Mouse (Mus musculus) ES-Bruce4 (cell line): ENCODE data around the gene Neil1. TPM values are rescaled to one million over a fixed set of nuclear protein-coding genes. Genes with fewer than 3 reads are reported as not detected.

Source experiments
- H3K27ac ChIP-seq: 2 replicates; pipeline ENCODE4 v1.5.1; 2012; ENCODE audit warnings: low read length, inconsistent platforms; ENCODE audit not compliant: insufficient read depth
- H3K27me3 ChIP-seq: 2 replicates; pipeline ENCODE4 v1.6.1; 2012; ENCODE audit warnings: mild to moderate bottlenecking, low read length, inconsistent platforms; ENCODE audit not compliant: control insufficient read depth, poor library complexity, insufficient read depth, severe bottlenecking
- H3K36me3 ChIP-seq: 2 replicates; pipeline ENCODE4 v1.6.1; 2012; ENCODE audit warnings: inconsistent platforms, mild to moderate bottlenecking, low read length, moderate library complexity; ENCODE audit not compliant: control insufficient read depth, poor library complexity, insufficient read depth, severe bottlenecking
- H3K4me1 ChIP-seq: one replicate; pipeline ENCODE4 v1.8.1; 2011; ENCODE audit warnings: low read length; ENCODE audit not compliant: control insufficient read depth, insufficient read depth
- H3K4me3 ChIP-seq: 2 replicates; pipeline ENCODE4 v1.5.1; 2011; ENCODE audit warnings: low read depth, mild to moderate bottlenecking, low read length
- H3K9ac ChIP-seq: 2 replicates; pipeline ENCODE4 v1.6.1; 2012; ENCODE audit warnings: low read depth, mild to moderate bottlenecking, inconsistent platforms; ENCODE audit not compliant: poor library complexity, severe bottlenecking
- H3K9me3 ChIP-seq: replicated peaks from 2 replicates; pipeline ENCODE4 v1.6.1; 2012; ENCODE audit warnings: mild to moderate bottlenecking, low read length, inconsistent platforms; ENCODE audit not compliant: control insufficient read depth, poor library complexity, insufficient read depth, severe bottlenecking
- CTCF ChIP-seq: IDR thresholded peaks from one replicate; pipeline ENCODE4 v1.8.1; 2011; ENCODE audit warnings: low read depth, low read length
- EP300 ChIP-seq: IDR thresholded peaks from 2 replicates; pipeline ENCODE4 v1.6.1; 2011; ENCODE audit warnings: low read depth, low read length; ENCODE audit not compliant: insufficient read depth
- POLR2A ChIP-seq: IDR thresholded peaks from one replicate; pipeline ENCODE4 v1.8.1; 2011; ENCODE audit warnings: low read length; ENCODE audit not compliant: insufficient read depth
- polyA plus RNA-seq: library from polyadenylated mRNA; stranded (reverse); fragments of >200 nt; gene quantifications from 2 replicates; pipeline ENCODE4 v1.2.4, GENCODE M21; 2011; ENCODE audit warnings: low read depth; ENCODE audit not compliant: missing spikeins, insufficient read depth, insufficient read length

Gene Neil1
- polyA plus RNA-seq, 1 experiment: 7.9 TPM

GRCm38 (mm10) chr9:57137246-57137645 lies 10.9 kb downstream of the Neil1 start:
- H3K4me1 ChIP-seq: no peaks in the 10 kb centered on the region
- no peak overlapping the region for H3K9ac ChIP-seq
- H3K36me3 ChIP-seq: peaks cover 8% of the 10 kb centered on the region
- TF ChIP-seq POLR2A (no peak), EP300 (no peak), CTCF (no peak)
- no peak overlapping the region for H3K4me3 ChIP-seq
- no peaks in the 10 kb centered on the region for H3K9me3 ChIP-seq
- no peak overlapping the region for H3K27ac ChIP-seq
- no peaks in the 10 kb centered on the region for H3K27me3 ChIP-seq

DNA sequence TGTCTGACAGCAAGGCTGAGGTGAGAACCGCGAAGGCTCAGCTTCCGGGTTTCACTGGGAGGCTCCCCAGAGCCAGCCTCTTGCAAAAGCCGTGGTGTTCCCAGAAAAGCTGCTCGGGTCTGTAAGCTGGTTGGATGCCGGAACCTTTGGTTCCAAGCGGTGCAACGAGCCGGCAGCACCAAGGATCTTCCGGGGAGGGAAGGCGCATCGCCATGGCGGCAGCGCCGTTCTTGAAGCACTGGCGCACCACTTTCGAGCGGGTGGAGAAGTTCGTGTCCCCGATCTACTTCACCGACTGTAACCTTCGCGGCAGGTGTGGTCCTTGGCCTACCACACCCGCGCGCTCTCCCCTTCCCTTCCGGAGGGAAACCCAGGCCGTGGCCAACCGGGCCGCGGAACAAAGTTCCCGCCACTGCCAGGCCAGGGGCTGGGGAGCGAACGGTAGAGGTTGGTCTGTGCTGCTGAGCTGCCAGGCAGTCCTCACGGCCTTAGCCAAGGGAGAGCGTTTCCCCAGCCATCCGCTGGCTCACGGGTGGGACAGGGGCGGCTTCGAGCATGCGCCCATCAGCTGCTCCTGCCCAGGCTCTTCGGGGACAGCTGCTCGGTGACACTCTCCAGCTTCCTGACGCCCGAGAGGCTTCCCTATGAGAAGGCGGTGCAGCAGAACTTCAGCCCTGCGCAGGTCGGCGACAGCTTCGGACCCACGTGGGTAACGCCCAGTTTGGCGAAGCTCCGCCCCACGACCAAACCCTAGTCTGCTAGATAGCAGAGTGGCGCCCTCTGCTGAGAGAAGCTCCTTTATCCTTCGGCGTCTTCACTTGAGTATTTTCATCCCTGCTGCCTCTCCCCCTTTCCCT lies 17.3 kb downstream of the Neil1 start, which contains the start of gene Man2c1:
TSS of gene Man2c1 (plus strand) at position 114 of the 857 bp plus-strand sequence.
- Histone ChIP-seq H3K4me1 (no peaks in the 10 kb centered on the region), H3K4me3 (peak within 1 kb of the TSS; percentile 77), H3K9ac (peak within 1 kb of the TSS; percentile 54), H3K27me3 (no peaks in the 10 kb centered on the region), H3K36me3 (peaks cover 19% of the 10 kb centered on the region), H3K27ac (peak within 1 kb of the TSS; percentile 39), H3K9me3 (no peaks in the 10 kb centered on the region)
- TF ChIP-seq EP300: no peak
- peak; percentile 87 for TF ChIP-seq POLR2A
- TF ChIP-seq CTCF: peak; percentile 78

DNA sequence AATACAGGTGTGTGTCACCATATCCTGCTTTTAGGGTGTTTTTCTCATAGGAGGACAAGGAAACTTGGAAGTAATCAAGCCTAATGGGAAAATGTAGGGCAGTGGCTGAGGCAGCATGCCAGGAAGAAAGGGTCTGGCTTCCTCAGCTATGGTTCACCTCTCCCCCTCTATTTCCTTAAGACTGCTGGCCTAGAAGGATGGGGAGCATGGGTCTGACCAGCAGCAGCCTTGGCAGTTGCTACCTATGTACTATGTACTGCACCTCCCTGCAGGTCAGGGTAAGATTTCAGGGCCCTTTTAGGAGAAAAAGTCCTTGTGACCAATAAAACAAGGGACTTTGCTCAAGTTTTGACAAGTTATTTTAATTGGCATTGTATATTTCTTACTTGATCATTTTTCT lies 18.5 kb downstream of the Neil1 start:
- TF ChIP-seq EP300 (no peak), CTCF (no peak), POLR2A (no peak)
- no peaks in the 10 kb centered on the region for H3K9me3 ChIP-seq
- H3K27ac ChIP-seq: no peak overlapping the region
- peaks cover 29% of the 10 kb centered on the region for H3K36me3 ChIP-seq
- H3K9ac ChIP-seq: no peak overlapping the region
- no peaks in the 10 kb centered on the region for H3K27me3 ChIP-seq
- H3K4me3 ChIP-seq: no peak overlapping the region
- H3K4me1 ChIP-seq: no peaks in the 10 kb centered on the region

- no peak for TF ChIP-seq CTCF
- TF ChIP-seq POLR2A: no peak
- TF ChIP-seq EP300: no peak
- Histone ChIP-seq H3K36me3 (peaks cover 87% of the 10 kb centered on the region), H3K27ac (no peak overlapping the region), H3K4me1 (no peaks in the 10 kb centered on the region), H3K9ac (no peak overlapping the region), H3K9me3 (no peaks in the 10 kb centered on the region), H3K4me3 (no peak overlapping the region), H3K27me3 (no peaks in the 10 kb centered on the region)
These were observed 30.8 kb downstream of the Neil1 start for GRCm38 (mm10) chr9:57117261-57117755.

Other genes with a start within 250 kb of the Neil1 start
- 4.2 and 4.5 TPM in 2 replicates for gene Snx33, start 219.9 kb downstream of the Neil1 start, polyA plus RNA-seq
- gene Imp3, start 210.8 kb downstream of the Neil1 start, polyA plus RNA-seq: 89.9 and 101 TPM in 2 replicates
- 18.1 and 18.5 TPM in 2 replicates for gene Snupn, start 197.4 kb downstream of the Neil1 start, polyA plus RNA-seq
- gene Ptpn9, start 153.4 kb downstream of the Neil1 start, polyA plus RNA-seq: 13.7 and 14.8 TPM in 2 replicates
- gene Sin3a, start 76.3 kb downstream of the Neil1 start, polyA plus RNA-seq: 141 and 151 TPM in 2 replicates
- 79.9 and 86.8 TPM in 2 replicates for gene Man2c1, start 17.6 kb downstream of the Neil1 start, polyA plus RNA-seq
- gene Commd4, start 10.0 kb upstream of the Neil1 start, polyA plus RNA-seq: 56.8 and 64.1 TPM in 2 replicates
- not detected in 2 replicates for gene Trcg1, start 88.3 kb upstream of the Neil1 start, polyA plus RNA-seq
- 45.4 and 48.0 TPM in 2 replicates for gene 1700017B05Rik, start 114.3 kb upstream of the Neil1 start, polyA plus RNA-seq